Mouse (Mus musculus) induced T-regulatory cell, adult 2 months (primary cell): ENCODE measurements around the gene Tyrp1.

ENCODE experiments used
- DNase-seq: peaks from one replicate; pipeline ENCODE4 v3.0.0-alpha.2; 2012; ENCODE audit warnings: low read depth

Tyrp1 gene

GRCm38 (mm10) chr4:80895278-80895894 is 61.5 kb downstream of the Tyrp1 start:
- DNase-seq: no peak
